In the genomic region with DNA sequence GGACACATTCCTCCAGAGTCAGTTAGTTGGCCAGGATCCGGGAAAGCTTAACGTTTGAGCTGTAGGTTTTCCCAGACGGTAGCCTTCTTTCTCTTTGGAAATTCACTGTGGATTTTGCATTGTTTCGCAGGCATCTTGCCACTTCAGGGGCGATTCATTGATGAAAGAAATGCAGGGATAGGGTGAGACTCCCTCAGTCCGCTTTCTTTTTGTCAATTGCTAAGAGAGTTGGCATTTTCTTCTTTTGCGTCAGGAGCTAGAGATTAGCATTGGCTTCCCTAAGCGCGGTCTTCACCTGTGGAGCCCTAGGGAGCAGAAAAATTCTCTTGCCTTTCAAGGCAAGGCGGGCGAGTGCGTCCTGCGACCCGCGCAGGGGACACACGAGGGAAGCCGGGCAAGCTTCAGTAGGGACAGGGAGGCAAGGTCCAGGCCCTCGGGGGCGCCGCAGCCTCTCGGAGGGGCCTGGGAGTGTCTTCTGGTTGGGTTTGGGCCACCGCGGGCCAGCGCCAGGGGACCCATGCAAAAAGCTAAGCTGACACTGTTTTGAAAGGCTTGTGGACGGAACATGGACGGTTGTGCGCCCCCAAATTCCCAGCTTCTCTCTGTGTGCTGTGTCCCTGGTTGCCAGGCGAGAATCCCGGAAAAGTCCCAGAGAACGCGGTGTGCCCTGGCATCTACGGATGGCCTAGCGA, we compare ENCODE assay signal across 8 mouse cellular contexts. TPM values are rescaled to one million over a fixed set of nuclear protein-coding genes. Genes with fewer than 3 reads are reported as not detected.
A peak's percentile ranks its signal among the peaks of the same experiment; 100 is the strongest.
DNase-seq lines count a peak whose midpoint lies in the region; ATAC-seq and TF ChIP-seq lines count a peak whose summit lies in the region.

No protein-coding gene starts in this region.

- no peak for TF ChIP-seq CTCF in testis, adult 2 months (IDR thresholded peaks at IDR 0.05; ENCODE audit: control insufficient read depth, insufficient read depth, insufficient replicate concordance, low read depth, low read length)

- H3K9ac ChIP-seq in forebrain, embryonic 16.5 days (replicated peaks; ENCODE audit: low read depth, low read length): peak overlapping the region; percentile 20
- no peak overlapping the region for H3K9ac ChIP-seq in liver, embryonic 13.5 days
- no peak overlapping the region for H3K9ac ChIP-seq in stomach, embryonic 16.5 days (ENCODE audit: low read length)

- H3K27me3 ChIP-seq in testis, adult 2 months (ENCODE audit: control insufficient read depth, insufficient read depth, low read length): peaks cover 8% of the 10 kb centered on the region
- peaks cover 10% of the 10 kb centered on the region; the same call in 1 of the 2 replicates for H3K27me3 ChIP-seq in forebrain, embryonic 16.5 days (replicated peaks; ENCODE audit: control insufficient read depth, insufficient read depth, low read length)
- H3K27me3 ChIP-seq in liver, embryonic 13.5 days: peaks cover 71% of the 10 kb centered on the region
- H3K27me3 ChIP-seq in stomach, embryonic 16.5 days (ENCODE audit: control insufficient read depth, insufficient read depth, low read length): peaks cover 51% of the 10 kb centered on the region

- H3K4me2 ChIP-seq in forebrain, embryonic 16.5 days (ENCODE audit: low read length): peak overlapping the region; percentile 38
- H3K4me2 ChIP-seq in liver, embryonic 13.5 days: peak overlapping the region; percentile 34
- H3K4me2 ChIP-seq in stomach, embryonic 16.5 days (ENCODE audit: low read depth, low read length): no peak overlapping the region

- H3K9me3 ChIP-seq in forebrain, embryonic 16.5 days (ENCODE audit: control insufficient read depth, low read length): no peaks in the 10 kb centered on the region
- no peaks in the 10 kb centered on the region for H3K9me3 ChIP-seq in liver, embryonic 13.5 days (replicated peaks)
- no peaks in the 10 kb centered on the region for H3K9me3 ChIP-seq in stomach, embryonic 16.5 days (replicated peaks; ENCODE audit: control insufficient read depth, low read length)

- H3K4me3 ChIP-seq in testis, adult 2 months (ENCODE audit: control insufficient read depth, low read depth, low read length): peak overlapping the region; percentile 20
- H3K4me3 ChIP-seq in forebrain, embryonic 16.5 days (replicated peaks; ENCODE audit: low read length): peak overlapping the region; percentile 16
- H3K4me3 ChIP-seq in liver, embryonic 13.5 days (replicated peaks): peak overlapping the region; percentile 24
- peak overlapping the region; percentile 8; the same call in 1 of the 2 replicates for H3K4me3 ChIP-seq in stomach, embryonic 16.5 days (replicated peaks; ENCODE audit: low read length)

- no peak for DNase-seq in testis, postnatal 14 days (ENCODE audit: low spot score)
- no peak for DNase-seq in liver, embryonic 13.5 days
- DNase-seq in T-cell, adult 2 months (ENCODE audit: low spot score): no peak
- DNase-seq in urinary bladder, postnatal 14 days (ENCODE audit: low spot score): no peak
- DNase-seq in urinary bladder, postnatal 10 days (ENCODE audit: low spot score): no peak

- TF ChIP-seq POLR2A in testis, adult 2 months (IDR thresholded peaks at IDR 0.05; ENCODE audit: control insufficient read depth, low read depth, low read length): no peak

- no peak for ATAC-seq in forebrain, embryonic 16.5 days
- no peak for ATAC-seq in liver, embryonic 13.5 days (ENCODE audit: low read depth)
- no peak for ATAC-seq in stomach, embryonic 16.5 days (ENCODE audit: insufficient read depth, low FRiP score)

- WGBS in forebrain, embryonic 16.5 days: 3% methylated on average over 33 of the region's 33 CpGs
- 3% methylated on average over 33 of the region's 33 CpGs for WGBS in liver, embryonic 13.5 days (ENCODE audit: insufficient replicate concordance)
- 4% methylated on average over 33 of the region's 33 CpGs for WGBS in stomach, embryonic 16.5 days

- peaks cover 11% of the 10 kb centered on the region for H3K4me1 ChIP-seq in testis, adult 2 months (ENCODE audit: control insufficient read depth, insufficient read depth, low read length)
- peaks cover 18% of the 10 kb centered on the region for H3K4me1 ChIP-seq in forebrain, embryonic 16.5 days (replicated peaks; ENCODE audit: control insufficient read depth, insufficient read depth, low read length)
- peaks cover 36% of the 10 kb centered on the region for H3K4me1 ChIP-seq in liver, embryonic 13.5 days (replicated peaks)
- H3K4me1 ChIP-seq in stomach, embryonic 16.5 days (ENCODE audit: control insufficient read depth, insufficient read depth, low read length): 0 out of 2 replicates have a peak, but pooled peaks cover 3% of the 10 kb centered on the region

- no peak overlapping the region for H3K27ac ChIP-seq in testis, adult 2 months (ENCODE audit: control insufficient read depth, insufficient read depth, low read depth, low read length)
- H3K27ac ChIP-seq in forebrain, embryonic 16.5 days (ENCODE audit: low read length): peak overlapping the region; percentile 25
- no peak overlapping the region for H3K27ac ChIP-seq in liver, embryonic 13.5 days
- no peak overlapping the region for H3K27ac ChIP-seq in stomach, embryonic 16.5 days (ENCODE audit: low read length)

- no peaks in the 10 kb centered on the region for H3K36me3 ChIP-seq in testis, adult 2 months (ENCODE audit: control insufficient read depth, insufficient read depth, low read length)
- no peaks in the 10 kb centered on the region for H3K36me3 ChIP-seq in forebrain, embryonic 16.5 days (ENCODE audit: control insufficient read depth, insufficient read depth)
- peaks cover 4% of the 10 kb centered on the region; the same call in 1 of the 2 replicates for H3K36me3 ChIP-seq in liver, embryonic 13.5 days
- no peaks in the 10 kb centered on the region for H3K36me3 ChIP-seq in stomach, embryonic 16.5 days (ENCODE audit: control insufficient read depth, insufficient read depth, low read length)

RNA-seq across cellular contexts. Expression of gene Sp9, which starts 8.8 kb away (rescaled TPM):
- polyA plus RNA-seq in testis, adult 2 months (2012; rRNA removed): 0.02 and 0.10 TPM in 2 replicates
- polyA plus RNA-seq in forebrain, embryonic 16.5 days (2015; fragmentation: Nextera tagmentation; extraction: Ambion mirVana): 6.6 and 8.8 TPM in 2 replicates
- polyA plus RNA-seq in liver, embryonic 13.5 days (2015; fragmentation: Nextera tagmentation; extraction: Ambion mirVana): not detected in 2 replicates
- not detected in 2 replicates for polyA plus RNA-seq in stomach, embryonic 16.5 days (2015; fragmentation: Nextera tagmentation; extraction: Ambion mirVana)

RNA-seq across cellular contexts. Expression of gene Scrn3, which starts 31.9 kb away (rescaled TPM):
- polyA plus RNA-seq in testis, adult 2 months (2012; rRNA removed): 2.2 and 3.0 TPM in 2 replicates
- 8.7 and 9.1 TPM in 2 replicates for polyA plus RNA-seq in forebrain, embryonic 16.5 days (2015; fragmentation: Nextera tagmentation; extraction: Ambion mirVana)
- polyA plus RNA-seq in liver, embryonic 13.5 days (2015; fragmentation: Nextera tagmentation; extraction: Ambion mirVana): 26.3 and 30.4 TPM in 2 replicates
- 14.7 and 16.1 TPM in 2 replicates for polyA plus RNA-seq in stomach, embryonic 16.5 days (2015; fragmentation: Nextera tagmentation; extraction: Ambion mirVana)

RNA-seq across cellular contexts. Expression of gene Cir1, which starts 32.0 kb away (rescaled TPM):
- 19.8 and 21.7 TPM in 2 replicates for polyA plus RNA-seq in testis, adult 2 months (2012; rRNA removed)
- 24.6 and 26.6 TPM in 2 replicates for polyA plus RNA-seq in forebrain, embryonic 16.5 days (2015; fragmentation: Nextera tagmentation; extraction: Ambion mirVana)
- polyA plus RNA-seq in liver, embryonic 13.5 days (2015; fragmentation: Nextera tagmentation; extraction: Ambion mirVana): 21.3 and 23.9 TPM in 2 replicates
- 16.2 and 22.4 TPM in 2 replicates for polyA plus RNA-seq in stomach, embryonic 16.5 days (2015; fragmentation: Nextera tagmentation; extraction: Ambion mirVana)
